Mouse (Mus musculus) left cerebral cortex, postnatal 10 days (tissue): Measurements from ENCODE around the gene Nmnat3. TPM values are rescaled to one million over a fixed set of nuclear protein-coding genes. Genes with fewer than 3 reads are reported as not detected.
A peak's percentile ranks its signal among the peaks of the same experiment; 100 is the strongest.

ENCODE experiments used
- DNase-seq, 2 experiments: peaks; one replicate each; pipeline ENCODE4 v3.0.0; 2021 to 2022; ENCODE audit warnings: low spot score in 2 of 2, mixed read lengths in 1 of 2; ENCODE audit errors: extremely low spot score in 1 of 2
- intact Hi-C: fragments of 180-260 bp; cut with DNase I; formaldehyde crosslinking; loops from one replicate; pipeline ENCODE4 v1.15.1; 2025
- total RNA-seq, 2 experiments: library from RNA; stranded (reverse); gene quantifications; 2 replicates each; pipeline ENCODE4 v1.2.3; 2021

The Nmnat3 gene
- total RNA-seq, 2 experiments from 2014 or later, result 0.65 to 1.4 TPM

- no peak for DNase-seq
- intact Hi-C loops, result no loop called here
Observed at GRCm38 (mm10) chr9:98299235-98299634, 12.0 kb downstream of the Nmnat3 start.

GRCm38 (mm10) chr9:98300582-98300981 lies 13.3 kb downstream of the Nmnat3 start:
- intact Hi-C loops, result no loop called here

GRCm38 (mm10) chr9:98307011-98307410 lies 19.8 kb downstream of the Nmnat3 start:
- intact Hi-C loops, result no loop called here
- no peak for DNase-seq

More at GRCm38 (mm10) chr9:98300582-98300981, 13.3 kb downstream of the Nmnat3 start:
- DNase-seq, result no peak

- intact Hi-C loops, result no loop called here
- DNase-seq, result no peak
Observed at GRCm38 (mm10) chr9:98311316-98311965, 24.2 kb downstream of the Nmnat3 start.

GRCm38 (mm10) chr9:98312622-98313374 lies 25.6 kb downstream of the Nmnat3 start:
- intact Hi-C loops, result no loop called here

GRCm38 (mm10) chr9:98313587-98313986 lies 26.4 kb downstream of the Nmnat3 start:
- no peak for DNase-seq
- intact Hi-C loops, result no loop called here

More at GRCm38 (mm10) chr9:98312622-98313374, 25.6 kb downstream of the Nmnat3 start:
- no peak for DNase-seq

- intact Hi-C loops, result no loop called here
- DNase-seq, result no peak
Observed at GRCm38 (mm10) chr9:98314059-98314650, 26.9 kb downstream of the Nmnat3 start.

GRCm38 (mm10) chr9:98317897-98318296 lies 30.7 kb downstream of the Nmnat3 start:
- no peak for DNase-seq
- intact Hi-C loops, result no loop called here

GRCm38 (mm10) chr9:98318875-98319274 lies 31.6 kb downstream of the Nmnat3 start:
- intact Hi-C loops, result no loop called here
- DNase-seq, result no peak

- intact Hi-C loops, result no loop called here
- no peak for DNase-seq
Observed at GRCm38 (mm10) chr9:98320785-98321184, 33.5 kb downstream of the Nmnat3 start.

- intact Hi-C loops, result no loop called here
- DNase-seq, result no peak
Observed at GRCm38 (mm10) chr9:98326088-98326487, 38.9 kb downstream of the Nmnat3 start.

GRCm38 (mm10) chr9:98328415-98329176 lies 41.4 kb downstream of the Nmnat3 start:
- no peak for DNase-seq
- intact Hi-C loops, result no loop called here

- intact Hi-C loops, result no loop called here
- peak; percentile 51 to 54 for DNase-seq
Observed at GRCm38 (mm10) chr9:98329274-98330105, 42.3 kb downstream of the Nmnat3 start.

GRCm38 (mm10) chr9:98333219-98333754 lies 46.1 kb downstream of the Nmnat3 start:
- intact Hi-C loops, result no loop called here
- no peak for DNase-seq

- intact Hi-C loops, result no loop called here
Observed at GRCm38 (mm10) chr9:98337881-98338769, 50.9 kb downstream of the Nmnat3 start.

GRCm38 (mm10) chr9:98339971-98340370 lies 52.7 kb downstream of the Nmnat3 start:
- DNase-seq, result no peak
- intact Hi-C loops, result no loop called here

More at GRCm38 (mm10) chr9:98337881-98338769, 50.9 kb downstream of the Nmnat3 start:
- no peak for DNase-seq

- no peak for DNase-seq
- intact Hi-C loops, result no loop called here
Observed at GRCm38 (mm10) chr9:98340427-98340826, 53.2 kb downstream of the Nmnat3 start.
